Mouse (Mus musculus): ENCODE results near the gene Gm20696. TPM values are rescaled to one million over a fixed set of nuclear protein-coding genes. Genes with fewer than 3 reads are reported as not detected.

The Gm20696 gene
- polyA plus RNA-seq, 1 experiment from 2014 or later = 3.2 TPM

DNA sequence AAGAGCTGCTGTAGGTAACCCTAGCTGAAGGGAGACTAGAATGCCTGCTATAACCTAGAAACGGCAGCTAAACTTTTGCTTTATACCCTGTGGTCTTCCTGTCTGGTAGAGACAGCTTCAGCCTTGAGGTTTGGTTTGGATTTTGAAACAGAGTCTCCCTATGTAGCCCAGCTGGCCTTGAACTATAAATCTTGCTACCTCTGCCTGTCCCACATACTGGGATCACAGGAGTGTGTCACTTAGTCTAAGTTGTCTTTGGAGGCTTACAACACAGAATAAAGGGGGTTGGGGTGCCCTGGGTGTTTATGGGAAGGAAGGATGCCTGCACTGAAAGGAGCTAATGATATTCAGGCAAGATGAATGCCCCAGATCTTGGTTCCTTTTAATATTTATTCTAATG, 113.8 kb downstream of the Gm20696 start:
- whole genome bisulfite sequencing = 62% methylated on average over 1 of the region's 1 CpGs
- Histone ChIP-seq H3K27me3 (no peaks in the 10 kb centered on the region), H3K9ac (no peak overlapping the region), H3K36me3 (no peaks in the 10 kb centered on the region), H3K9me3 (no peaks in the 10 kb centered on the region), H3K4me3 (no peak overlapping the region), H3K4me2 (no peak overlapping the region), H3K27ac (no peak overlapping the region), H3K4me1 (no peaks in the 10 kb centered on the region)
- no peak for ATAC-seq (ENCODE audit: insufficient number of reproducible peaks, insufficient read depth, low FRiP score, low TSS enrichment, low read depth)

DNA sequence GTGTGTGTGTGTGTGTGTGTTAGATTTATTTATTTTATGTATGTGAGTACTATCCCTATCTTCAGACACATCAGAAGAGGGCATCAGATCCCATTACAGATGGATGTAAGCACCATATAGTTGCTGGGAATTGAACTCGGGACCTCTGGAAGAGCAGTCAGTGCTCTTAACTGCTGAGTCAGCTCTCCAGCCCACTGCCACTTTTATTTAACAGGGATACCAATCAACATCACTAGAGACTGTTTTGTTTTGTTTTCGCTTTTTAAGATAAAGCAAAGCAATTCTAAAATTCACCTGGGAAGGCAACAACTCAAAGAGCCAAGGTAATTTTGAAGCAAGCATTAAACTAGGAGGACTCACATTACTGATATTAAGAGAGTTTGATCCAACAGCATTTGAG, 120.2 kb downstream of the Gm20696 start:
- Histone ChIP-seq H3K36me3 (no peaks in the 10 kb centered on the region), H3K9ac (no peak overlapping the region), H3K27me3 (no peaks in the 10 kb centered on the region), H3K9me3 (no peaks in the 10 kb centered on the region), H3K4me1 (no peaks in the 10 kb centered on the region), H3K4me3 (no peak overlapping the region), H3K4me2 (no peak overlapping the region), H3K27ac (no peak overlapping the region)
- 90% methylated on average over 2 of the region's 2 CpGs for WGBS
- no peak for ATAC-seq (ENCODE audit: insufficient number of reproducible peaks, insufficient read depth, low FRiP score, low TSS enrichment, low read depth)

DNA sequence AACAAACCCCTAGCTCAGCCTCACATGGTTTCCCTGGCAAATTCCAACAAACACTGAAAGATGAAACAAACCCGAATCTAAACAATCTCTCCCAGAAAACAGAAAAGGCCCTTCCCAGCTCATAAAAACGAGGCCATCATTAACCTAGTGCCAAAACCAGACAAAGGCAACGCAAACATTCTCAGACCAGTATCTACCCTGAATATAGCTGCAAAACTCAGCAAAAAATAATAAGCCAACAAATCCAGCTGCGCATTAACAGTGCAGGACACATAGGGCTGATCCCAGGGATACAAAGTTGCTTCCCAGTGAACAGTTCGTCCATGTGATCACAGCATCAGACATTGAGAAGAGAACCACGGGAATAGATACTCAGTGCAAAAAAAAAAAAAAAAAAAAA, 121.2 kb downstream of the Gm20696 start:
- WGBS = 75% methylated on average over 6 of the region's 6 CpGs
- Histone ChIP-seq H3K36me3 (no peaks in the 10 kb centered on the region), H3K27ac (no peak overlapping the region), H3K4me1 (no peaks in the 10 kb centered on the region), H3K9ac (no peak overlapping the region), H3K4me3 (no peak overlapping the region), H3K9me3 (no peaks in the 10 kb centered on the region), H3K4me2 (no peak overlapping the region), H3K27me3 (no peaks in the 10 kb centered on the region)
- no peak for ATAC-seq (ENCODE audit: insufficient number of reproducible peaks, insufficient read depth, low FRiP score, low TSS enrichment, low read depth)

GRCm38 (mm10) chr6:99541105-99541504, 125.5 kb downstream of the Gm20696 start:
- H3K4me3 ChIP-seq = no peak overlapping the region
- H3K27ac ChIP-seq = no peak overlapping the region
- no peaks in the 10 kb centered on the region for H3K9me3 ChIP-seq
- no peak overlapping the region for H3K9ac ChIP-seq
- no peaks in the 10 kb centered on the region for H3K27me3 ChIP-seq
- no peak for ATAC-seq (ENCODE audit: insufficient number of reproducible peaks, insufficient read depth, low FRiP score, low TSS enrichment, low read depth)
- 27% methylated on average over 3 of the region's 3 CpGs for WGBS
- H3K4me2 ChIP-seq = no peak overlapping the region
- no peaks in the 10 kb centered on the region for H3K36me3 ChIP-seq
- peaks cover 7% of the 10 kb centered on the region for H3K4me1 ChIP-seq

DNA sequence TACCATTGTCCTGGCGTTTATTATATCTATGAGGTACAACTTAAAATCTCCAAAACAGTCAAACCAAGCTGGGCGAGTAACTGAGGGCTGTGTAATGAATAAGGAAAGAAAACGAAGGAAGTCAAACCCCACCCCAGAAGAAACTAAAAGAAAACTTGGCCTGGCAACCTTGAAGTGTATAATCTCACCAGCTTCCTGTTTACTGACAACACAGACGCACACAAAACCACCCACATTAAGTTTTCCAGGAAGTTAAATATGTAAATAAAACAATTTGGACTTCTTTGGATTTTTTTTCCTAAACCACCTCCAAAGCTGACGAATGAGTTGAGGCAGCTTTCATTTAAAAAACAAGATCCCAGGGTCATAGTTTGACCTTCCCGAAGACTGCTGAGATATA, 125.9 kb downstream of the Gm20696 start:
- 65% methylated on average over 6 of the region's 6 CpGs for WGBS
- Histone ChIP-seq H3K27me3 (no peaks in the 10 kb centered on the region), H3K4me3 (no peak overlapping the region), H3K36me3 (no peaks in the 10 kb centered on the region), H3K27ac (no peak overlapping the region), H3K9ac (no peak overlapping the region), H3K4me2 (no peak overlapping the region), H3K9me3 (no peaks in the 10 kb centered on the region), H3K4me1 (peaks cover 7% of the 10 kb centered on the region)
- no peak for ATAC-seq (ENCODE audit: insufficient number of reproducible peaks, insufficient read depth, low FRiP score, low TSS enrichment, low read depth)

- H3K27me3 ChIP-seq = no peaks in the 10 kb centered on the region
- H3K36me3 ChIP-seq = no peaks in the 10 kb centered on the region
- no peak overlapping the region for H3K4me2 ChIP-seq
- H3K9me3 ChIP-seq = no peaks in the 10 kb centered on the region
- ATAC-seq (ENCODE audit: insufficient number of reproducible peaks, insufficient read depth, low FRiP score, low TSS enrichment, low read depth) = no peak
- H3K9ac ChIP-seq = no peak overlapping the region
- H3K4me1 ChIP-seq = peaks cover 7% of the 10 kb centered on the region
- no peak overlapping the region for H3K4me3 ChIP-seq
- no peak overlapping the region for H3K27ac ChIP-seq
- 79% methylated on average over 5 of the region's 5 CpGs for WGBS
These were observed 126.5 kb downstream of the Gm20696 start for GRCm38 (mm10) chr6:99540146-99540545.

- Histone ChIP-seq H3K9me3 (no peaks in the 10 kb centered on the region), H3K36me3 (no peaks in the 10 kb centered on the region), H3K27me3 (no peaks in the 10 kb centered on the region), H3K4me2 (no peak overlapping the region), H3K9ac (no peak overlapping the region), H3K27ac (no peak overlapping the region), H3K4me1 (peaks cover 7% of the 10 kb centered on the region), H3K4me3 (no peak overlapping the region)
- ATAC-seq (ENCODE audit: insufficient number of reproducible peaks, insufficient read depth, low FRiP score, low TSS enrichment, low read depth) = no peak
- WGBS = 68% methylated on average over 17 of the region's 17 CpGs
These were observed 128.2 kb downstream of the Gm20696 start for GRCm38 (mm10) chr6:99538194-99538941.

GRCm38 (mm10) chr6:99534211-99534745, 132.3 kb downstream of the Gm20696 start:
- WGBS = 52% methylated on average over 5 of the region's 5 CpGs
- no peak overlapping the region for H3K27ac ChIP-seq
- no peak for ATAC-seq (ENCODE audit: insufficient number of reproducible peaks, insufficient read depth, low FRiP score, low TSS enrichment, low read depth)
- no peaks in the 10 kb centered on the region; the same call in 1 of the 2 replicates for H3K27me3 ChIP-seq
- H3K4me2 ChIP-seq = no peak overlapping the region
- peaks cover 7% of the 10 kb centered on the region for H3K4me1 ChIP-seq
- H3K36me3 ChIP-seq = no peaks in the 10 kb centered on the region
- H3K9ac ChIP-seq = no peak overlapping the region
- H3K4me3 ChIP-seq = no peak overlapping the region
- H3K9me3 ChIP-seq = no peaks in the 10 kb centered on the region

- H3K4me2 ChIP-seq = no peak overlapping the region
- 0 out of 2 replicates have a peak, but pooled peaks cover 3% of the 10 kb centered on the region for H3K36me3 ChIP-seq
- no peak overlapping the region for H3K27ac ChIP-seq
- 86% methylated on average over 4 of the region's 4 CpGs for WGBS
- H3K4me3 ChIP-seq = no peak overlapping the region
- H3K9me3 ChIP-seq = peaks cover 1% of the 10 kb centered on the region; the same call in 1 of the 2 replicates
- no peak for ATAC-seq (ENCODE audit: insufficient number of reproducible peaks, insufficient read depth, low FRiP score, low TSS enrichment, low read depth)
- no peaks in the 10 kb centered on the region; the same call in 1 of the 2 replicates for H3K27me3 ChIP-seq
- no peaks in the 10 kb centered on the region for H3K4me1 ChIP-seq
- no peak overlapping the region for H3K9ac ChIP-seq
These were observed 134.1 kb downstream of the Gm20696 start for GRCm38 (mm10) chr6:99532458-99532857.

DNA sequence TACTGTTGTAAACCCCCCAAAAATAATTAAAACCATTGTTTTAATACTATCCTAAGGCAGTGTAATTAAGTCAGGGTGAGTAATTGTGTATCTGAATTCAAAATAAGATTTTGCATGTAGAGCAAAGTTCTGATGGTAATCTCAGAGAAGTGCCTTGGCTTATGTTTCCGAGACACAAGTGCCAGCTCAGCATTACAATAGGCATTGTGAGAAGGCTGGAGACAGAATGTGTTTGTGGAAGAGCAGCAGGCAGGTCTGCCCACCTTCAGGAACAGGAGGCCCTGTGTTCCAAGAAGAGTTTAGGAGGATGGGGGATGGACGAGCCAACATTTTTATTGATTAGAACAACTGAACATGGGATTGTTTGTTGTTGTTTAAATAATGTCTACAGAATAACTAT, 137.6 kb downstream of the Gm20696 start:
- Histone ChIP-seq H3K27ac (no peak overlapping the region), H3K4me2 (no peak overlapping the region), H3K4me3 (no peak overlapping the region), H3K36me3 (0 out of 2 replicates have a peak, but pooled peaks cover 6% of the 10 kb centered on the region), H3K9ac (no peak overlapping the region), H3K27me3 (no peaks in the 10 kb centered on the region; the same call in 1 of the 2 replicates), H3K4me1 (no peaks in the 10 kb centered on the region), H3K9me3 (peaks cover 5% of the 10 kb centered on the region; the same call in 1 of the 2 replicates)
- 45% methylated on average over 2 of the region's 2 CpGs for WGBS
- no peak for ATAC-seq (ENCODE audit: insufficient number of reproducible peaks, insufficient read depth, low FRiP score, low TSS enrichment, low read depth)

- ATAC-seq (ENCODE audit: insufficient number of reproducible peaks, insufficient read depth, low FRiP score, low TSS enrichment, low read depth) = no peak
- 92% methylated on average over 6 of the region's 6 CpGs for WGBS
- peaks cover 5% of the 10 kb centered on the region; the same call in 1 of the 2 replicates for H3K9me3 ChIP-seq
- H3K27ac ChIP-seq = no peak overlapping the region
- no peak overlapping the region for H3K4me2 ChIP-seq
- no peak overlapping the region for H3K4me3 ChIP-seq
- no peak overlapping the region for H3K9ac ChIP-seq
- H3K36me3 ChIP-seq = 0 out of 2 replicates have a peak, but pooled peaks cover 6% of the 10 kb centered on the region
- peaks cover 3% of the 10 kb centered on the region; the same call in 1 of the 2 replicates for H3K4me1 ChIP-seq
- H3K27me3 ChIP-seq = no peaks in the 10 kb centered on the region; the same call in 1 of the 2 replicates
These were observed 139.0 kb downstream of the Gm20696 start for GRCm38 (mm10) chr6:99527457-99528105.

Data from embryonic facial prominence, embryonic 13.5 days (tissue).